In the genomic region with DNA sequence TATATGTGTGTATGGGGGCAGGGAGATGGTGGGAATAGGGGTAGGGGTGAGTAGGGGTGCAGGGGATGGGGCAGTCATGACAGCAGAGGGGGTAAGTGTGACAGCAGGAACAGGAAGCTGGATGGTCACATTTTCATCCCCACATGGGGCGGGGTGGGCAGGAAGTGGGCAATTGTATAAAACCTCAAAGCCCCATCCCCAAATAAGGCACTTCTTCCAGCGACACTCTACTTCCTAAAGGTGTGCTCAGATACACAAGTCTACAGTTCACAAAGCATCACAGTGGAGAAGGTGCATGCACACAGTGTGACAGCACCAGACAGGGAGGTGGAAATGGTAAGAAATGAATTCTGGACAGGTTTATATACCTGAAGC, we compare ENCODE assay signal across 18 mouse cellular contexts. TPM values are rescaled to one million over a fixed set of nuclear protein-coding genes. Genes with fewer than 3 reads are reported as not detected.
"Had no signal": no experiment of that assay in that cellular context is flagged by ENCODE, and none has a peak within 500 bp of the region (broad histone marks: within the 10 kb centered on the region; RNA-seq: fewer than 3 reads in every experiment).

No protein-coding gene starts in this region.

- DNase-seq: kidney, adult 11 months; kidney, adult 9 months; kidney, postnatal 10 days; lung, adult 2 months; lung, postnatal 4 days; thymus, postnatal 4 days had no signal

- H3K36me3 ChIP-seq: limb, embryonic 10.5 days; liver, embryonic 15.5 days had no signal

- H3K4me1 ChIP-seq: liver, embryonic 15.5 days; megakaryocyte, embryonic 14.5 days had no signal

- H3K4me3 ChIP-seq: liver, embryonic 15.5 days; megakaryocyte, embryonic 14.5 days had no signal

- H3K9me3 ChIP-seq: limb, embryonic 10.5 days; liver, embryonic 15.5 days had no signal

- H3K27ac ChIP-seq: limb, embryonic 10.5 days; liver, embryonic 15.5 days; stomach, postnatal 0 days had no signal

- H3K4me2 ChIP-seq: liver, embryonic 11.5 days; liver, embryonic 15.5 days had no signal

- ATAC-seq: lung, postnatal 0 days had no signal

- H3K9ac ChIP-seq: liver, embryonic 15.5 days had no signal

RNA-seq across cellular contexts. Expression of a gene that starts 22.4 kb away (rescaled TPM):
- total RNA-seq: left cerebral cortex, postnatal 14 days; midbrain, postnatal 0 days had no signal
- polyA plus RNA-seq: large intestine, adult 2 months; limb, embryonic 10.5 days; limb, embryonic 14.5 days; liver, embryonic 11.5 days; liver, embryonic 15.5 days; lung, adult 2 months; lung, postnatal 0 days; midbrain, embryonic 11.5 days; midbrain, postnatal 0 days; neural tube, embryonic 14.5 days; stomach, postnatal 0 days had no signal

RNA-seq across cellular contexts. Expression of a gene that starts 34.4 kb away (rescaled TPM):
- total RNA-seq: midbrain, postnatal 0 days had no signal
- polyA plus RNA-seq: large intestine, adult 2 months; limb, embryonic 10.5 days; liver, embryonic 11.5 days; liver, embryonic 15.5 days; midbrain, embryonic 11.5 days; midbrain, postnatal 0 days; neural tube, embryonic 14.5 days had no signal

RNA-seq across cellular contexts. Expression of a gene that starts 42.5 kb away (rescaled TPM):
- total RNA-seq: left cerebral cortex, postnatal 14 days; midbrain, postnatal 0 days had no signal
- polyA plus RNA-seq: large intestine, adult 2 months; limb, embryonic 10.5 days; limb, embryonic 14.5 days; liver, embryonic 11.5 days; liver, embryonic 15.5 days; lung, postnatal 0 days; midbrain, embryonic 11.5 days; midbrain, postnatal 0 days; neural tube, embryonic 14.5 days; stomach, postnatal 0 days had no signal
